Mouse (Mus musculus) inflammation-experienced regulatory T-cells, adult 6 months (primary cell): ENCODE results near the gene Ptgis. TPM values are rescaled to one million over a fixed set of nuclear protein-coding genes. Genes with fewer than 3 reads are reported as not detected.

Experiments
- ATAC-seq: one replicate; pipeline ENCODE4 v1.8.0; 2017
- polyA plus RNA-seq, 3 experiments: library from polyadenylated mRNA; unstranded; fragments of 100-300 nt; shearing (Covaris generic); gene quantifications; one replicate each; pipeline ENCODE4 v1.2.1; 2017

The Ptgis gene
- polyA plus RNA-seq, 3 experiments from 2014 or later, result not detected

GRCm38 (mm10) chr2:167189291-167190075 lies 50.9 kb downstream of the Ptgis start:
- ATAC-seq, result no peak

- ATAC-seq, result no peak
Observed at GRCm38 (mm10) chr2:167188315-167189207, 51.8 kb downstream of the Ptgis start.

- no peak for ATAC-seq
Observed at GRCm38 (mm10) chr2:167187119-167187518, 53.3 kb downstream of the Ptgis start.

- no peak for ATAC-seq
Observed at GRCm38 (mm10) chr2:167186544-167186943, 53.9 kb downstream of the Ptgis start.

GRCm38 (mm10) chr2:167186003-167186402 lies 54.4 kb downstream of the Ptgis start:
- ATAC-seq, result no peak

- no peak for ATAC-seq
Observed at GRCm38 (mm10) chr2:167185432-167185831, 55.0 kb downstream of the Ptgis start.

GRCm38 (mm10) chr2:167181662-167182389 lies 58.6 kb downstream of the Ptgis start:
- no peak for ATAC-seq

- ATAC-seq, result no peak
Observed at GRCm38 (mm10) chr2:167181096-167181495, 59.3 kb downstream of the Ptgis start.

- no peak for ATAC-seq
Observed at GRCm38 (mm10) chr2:167179301-167179700, 61.1 kb downstream of the Ptgis start.

- ATAC-seq, result no peak
Observed at GRCm38 (mm10) chr2:167177231-167177641, 63.2 kb downstream of the Ptgis start.

- ATAC-seq, result no peak
Observed at GRCm38 (mm10) chr2:167175284-167175683, 65.1 kb downstream of the Ptgis start.

GRCm38 (mm10) chr2:167173051-167173875 lies 67.1 kb downstream of the Ptgis start:
- ATAC-seq, result no peak

GRCm38 (mm10) chr2:167167515-167168212 lies 72.7 kb downstream of the Ptgis start:
- no peak for ATAC-seq

- ATAC-seq, result no peak
Observed at GRCm38 (mm10) chr2:167163600-167163999, 76.8 kb downstream of the Ptgis start.

GRCm38 (mm10) chr2:167163134-167163533 lies 77.3 kb downstream of the Ptgis start:
- ATAC-seq, result no peak

GRCm38 (mm10) chr2:167162516-167163021 lies 77.8 kb downstream of the Ptgis start:
- no peak for ATAC-seq

- no peak for ATAC-seq
Observed at GRCm38 (mm10) chr2:167159721-167160120, 80.7 kb downstream of the Ptgis start.

GRCm38 (mm10) chr2:167158780-167159179 lies 81.6 kb downstream of the Ptgis start:
- ATAC-seq, result no peak

- ATAC-seq, result no peak
Observed at GRCm38 (mm10) chr2:167156118-167156715, 84.2 kb downstream of the Ptgis start.

- no peak for ATAC-seq
Observed at GRCm38 (mm10) chr2:167155541-167155973, 84.8 kb downstream of the Ptgis start.

- no peak for ATAC-seq
Observed at GRCm38 (mm10) chr2:167150880-167151279, 89.5 kb downstream of the Ptgis start.
